Mouse (Mus musculus): ENCODE data around the gene Adap2.
"Not testable (repeated sequence)": the region's sequence is repeated elsewhere in the genome, so short reads cannot be mapped to it uniquely, and the experiment has no call there.

The Adap2 gene

DNA sequence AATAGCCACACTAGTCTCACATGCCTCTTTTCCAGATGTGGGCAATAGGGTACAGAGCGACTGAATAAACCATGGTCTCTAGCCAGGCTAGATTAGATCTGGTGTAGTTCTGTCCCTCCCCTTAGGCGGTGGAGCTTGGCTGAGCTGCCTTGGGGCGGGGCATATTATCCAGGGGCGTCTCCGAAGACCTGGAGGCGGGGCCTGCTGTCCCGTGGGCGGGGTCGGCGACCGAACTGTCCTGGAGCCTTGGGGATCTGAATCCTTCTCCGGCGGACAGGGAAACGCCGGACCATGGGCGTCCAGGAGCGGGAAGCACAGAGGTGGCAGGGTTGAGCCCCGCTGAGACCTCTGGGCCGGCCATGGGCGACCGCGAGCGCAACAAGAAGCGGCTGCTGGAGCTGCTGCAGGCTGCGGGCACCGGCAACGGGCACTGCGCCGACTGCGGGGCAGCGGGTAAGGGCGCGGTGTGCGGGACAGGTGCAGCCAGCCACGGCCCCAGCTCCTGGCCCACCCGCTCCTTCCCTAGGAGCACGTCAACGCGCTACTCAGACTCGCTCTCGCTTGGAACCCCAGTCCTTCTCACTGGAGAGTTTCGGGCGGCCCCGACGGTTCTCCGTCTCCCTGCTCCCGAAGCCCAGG is at the start of gene Adap2:
Gene Adap2 (plus strand): TSS at position 249 of the 639 bp plus-strand sequence.
- DNase-seq (ENCODE audit: low spot score): peak; percentile 89

- DNase-seq (ENCODE audit: low spot score): no peak
Observed at GRCm38 (mm10) chr11:80104407-80104806, 49.5 kb upstream of the Adap2 start.

- no peak for DNase-seq (ENCODE audit: low spot score)
Observed at GRCm38 (mm10) chr11:80116411-80116810, 37.5 kb upstream of the Adap2 start.

DNA sequence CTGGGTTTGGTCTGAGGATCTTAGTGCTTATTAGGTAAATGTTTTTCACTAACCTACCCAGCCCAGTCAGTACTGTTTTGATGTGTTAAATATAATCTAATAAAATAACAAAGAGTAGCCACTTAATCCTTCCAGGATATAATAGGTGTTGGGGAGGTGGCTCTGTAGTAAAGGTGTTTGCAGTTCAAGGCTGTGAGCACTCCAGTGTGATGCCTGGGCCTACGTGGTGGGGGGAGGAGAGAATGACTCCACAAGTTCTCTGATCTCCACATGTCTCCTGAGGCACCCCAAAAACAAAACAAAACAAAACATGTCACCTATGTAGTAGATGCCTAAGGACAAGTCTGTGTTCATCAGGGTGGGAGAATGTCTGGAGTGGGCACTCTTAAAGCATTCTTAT is 21.9 kb upstream of the Adap2 start:
- DNase-seq (ENCODE audit: low spot score): no peak

GRCm38 (mm10) chr11:80134744-80135143 is 19.2 kb upstream of the Adap2 start:
- DNase-seq (ENCODE audit: low spot score): no peak

DNA sequence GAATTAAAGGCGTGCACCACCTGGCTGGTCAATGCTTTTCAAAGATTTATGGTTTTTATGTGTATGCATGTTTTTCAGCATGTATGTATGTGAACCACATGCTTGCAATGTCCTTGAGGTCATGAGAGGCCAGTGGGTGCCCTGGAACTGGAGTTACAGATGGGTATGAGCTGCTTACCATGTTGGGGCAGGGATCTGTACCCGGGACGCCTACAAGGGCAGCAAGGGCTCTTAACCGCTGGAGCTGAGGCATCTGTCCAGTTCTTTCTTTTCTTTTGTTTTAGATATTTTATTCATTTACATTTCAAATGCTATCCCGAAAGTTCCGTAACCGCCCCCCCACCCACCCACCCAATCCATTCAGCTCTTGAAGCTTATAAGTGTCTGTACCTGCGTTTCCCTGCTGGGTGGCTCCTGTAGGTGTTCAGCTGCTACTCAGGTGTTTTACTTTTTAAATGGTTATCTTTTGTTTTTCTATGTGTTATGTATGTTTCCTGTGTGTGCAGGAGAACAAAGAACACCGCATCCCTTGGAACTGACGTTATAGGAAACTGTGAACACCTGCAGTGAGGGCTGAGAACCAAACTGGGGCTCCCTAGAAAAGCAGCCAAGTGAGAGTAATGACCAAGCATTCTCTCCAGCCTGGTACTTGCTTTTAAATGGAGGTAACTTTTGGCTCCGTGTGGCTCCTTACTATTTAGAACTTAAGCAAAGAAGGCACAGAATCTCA is 17.8 kb upstream of the Adap2 start:
- DNase-seq (ENCODE audit: low spot score): no peak

DNA sequence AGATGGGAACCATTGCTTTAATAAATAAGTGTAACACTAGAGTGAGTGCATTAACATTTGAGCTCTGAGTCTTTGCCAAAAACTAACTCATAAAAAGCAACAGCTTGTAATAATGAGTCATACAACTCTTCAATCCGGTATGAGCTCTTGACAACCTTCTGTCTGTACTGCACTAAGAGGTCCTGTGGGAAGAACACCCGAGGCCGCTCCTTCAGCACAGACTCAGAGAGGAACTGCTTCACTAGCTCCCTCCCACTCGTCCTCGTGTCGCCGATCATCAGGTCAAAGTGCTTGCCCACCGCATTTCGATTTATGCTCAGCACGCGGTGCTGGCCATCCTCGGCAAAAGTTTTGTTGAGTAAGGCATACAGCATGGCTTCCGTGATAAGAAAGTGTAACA is 17.1 kb upstream of the Adap2 start:
- DNase-seq (ENCODE audit: low spot score): no peak

DNA sequence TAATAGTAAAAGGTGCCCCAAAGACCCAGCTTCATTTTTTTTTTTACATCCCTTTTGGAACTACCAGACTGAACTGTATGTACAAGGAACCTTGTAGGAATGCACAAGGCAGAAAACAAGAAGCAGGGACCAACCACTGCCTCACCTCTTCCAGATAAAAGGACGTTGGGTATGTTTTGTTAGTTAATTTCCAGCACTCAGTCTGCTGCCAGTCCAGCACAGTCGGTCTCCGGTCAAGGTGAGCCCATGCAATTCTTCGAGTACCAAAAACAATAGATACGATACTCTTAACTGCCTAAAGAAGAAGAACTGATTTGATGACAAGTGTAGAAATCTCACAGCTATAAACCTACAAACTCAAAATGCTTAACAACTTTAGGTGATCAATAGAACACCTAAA is 16.1 kb upstream of the Adap2 start:
- no peak for DNase-seq (ENCODE audit: low spot score)

DNA sequence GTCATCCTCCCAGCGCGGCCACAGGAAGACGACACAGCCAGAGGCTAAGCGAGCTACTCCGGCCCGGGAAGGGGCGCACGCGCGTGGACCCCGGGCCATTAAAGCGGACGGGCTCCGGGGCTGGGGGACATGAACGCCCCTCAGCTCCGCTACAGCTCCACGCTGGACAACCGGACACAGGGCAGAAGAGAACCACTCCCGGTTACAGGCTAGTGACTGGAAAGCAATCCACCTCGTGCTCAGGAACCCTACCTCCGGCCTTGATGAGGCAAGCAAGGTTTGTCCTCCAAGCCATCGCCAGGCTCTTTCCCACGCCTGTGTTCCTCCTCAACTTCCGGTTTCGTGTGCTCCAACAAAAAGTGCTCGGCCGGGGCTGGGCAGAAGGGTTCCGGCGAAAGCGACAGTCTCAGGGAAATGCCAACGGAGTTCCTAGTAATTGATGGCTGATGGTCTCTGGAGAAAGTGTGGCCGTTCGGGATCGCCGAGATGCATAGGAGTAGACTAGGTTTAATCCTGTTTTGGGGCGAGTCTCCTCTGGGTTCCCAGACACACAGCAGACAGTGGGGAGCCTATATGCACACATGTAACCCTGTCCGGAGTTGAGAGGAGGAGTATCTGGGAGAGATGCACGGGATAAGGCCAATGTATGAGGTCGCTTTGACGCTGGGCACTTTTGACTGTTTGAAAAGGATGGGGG is 11.9 kb upstream of the Adap2 start, which contains the start of gene Tefm:
Gene Tefm (minus strand): TSS at position 351 of the 697 bp plus-strand sequence.
- DNase-seq (ENCODE audit: low spot score): peak; percentile 95

- no peak for DNase-seq (ENCODE audit: low spot score)
Observed at GRCm38 (mm10) chr11:80142872-80143271, 11.0 kb upstream of the Adap2 start.

- DNase-seq (ENCODE audit: low spot score): no peak
Observed at GRCm38 (mm10) chr11:80145787-80146275, 8.1 kb upstream of the Adap2 start.

DNA sequence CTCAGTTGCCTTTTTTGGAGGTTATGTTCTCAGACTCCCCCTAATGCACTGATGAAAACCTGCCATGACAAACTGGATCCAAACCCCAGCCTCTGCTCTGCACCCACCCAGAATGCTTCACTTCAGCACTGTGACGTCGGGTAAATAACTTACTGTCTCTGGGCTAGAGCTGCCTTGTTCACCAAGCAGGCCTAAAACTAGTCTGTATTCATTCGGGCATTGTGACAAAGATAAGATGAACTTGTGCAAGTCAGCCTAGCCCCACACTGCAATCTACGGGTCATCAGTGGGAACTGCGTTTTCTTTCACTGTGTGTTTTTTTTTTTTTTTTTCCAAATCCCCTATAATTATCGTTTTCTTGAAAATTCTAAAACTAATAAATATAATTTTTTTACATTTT is 6.2 kb upstream of the Adap2 start:
- no peak for DNase-seq (ENCODE audit: low spot score)

GRCm38 (mm10) chr11:80148313-80148712 is 5.6 kb upstream of the Adap2 start:
- no peak for DNase-seq (ENCODE audit: low spot score)

- DNase-seq (ENCODE audit: low spot score): not testable (repeated sequence)
Observed at GRCm38 (mm10) chr11:80148974-80149373, 4.9 kb upstream of the Adap2 start.

DNA sequence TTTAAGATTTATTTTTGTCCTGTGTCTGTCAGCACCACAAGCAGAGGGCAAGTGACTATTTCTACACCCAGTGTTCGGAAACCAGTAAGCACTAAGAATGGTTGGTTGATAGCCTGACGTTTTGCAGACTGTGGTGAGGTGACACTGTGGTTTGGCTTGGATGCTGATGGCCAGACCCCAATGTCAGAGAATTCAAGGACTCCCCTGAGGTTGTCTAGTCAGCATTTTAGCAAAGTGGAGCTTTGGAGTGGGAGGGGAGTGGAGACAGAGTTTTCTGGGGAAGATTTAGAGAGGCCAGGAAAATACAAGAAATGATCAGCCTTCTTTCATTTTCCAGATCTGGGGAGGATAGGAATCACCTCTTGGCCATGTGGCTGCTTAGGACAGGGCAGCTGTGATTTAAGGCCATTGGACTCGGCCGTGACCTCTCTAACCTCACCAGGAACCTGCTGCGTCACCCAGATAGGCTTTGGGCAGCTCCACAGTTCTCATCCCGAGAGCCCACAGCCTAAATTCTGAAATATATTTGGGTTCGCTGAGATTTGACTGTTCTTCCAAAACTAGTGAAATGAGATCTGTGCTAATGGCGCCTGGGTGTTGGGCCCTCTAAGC is 4.4 kb upstream of the Adap2 start:
- DNase-seq (ENCODE audit: low spot score): no peak

- no peak for DNase-seq (ENCODE audit: low spot score)
Observed at GRCm38 (mm10) chr11:80150566-80150965, 3.3 kb upstream of the Adap2 start.

DNA sequence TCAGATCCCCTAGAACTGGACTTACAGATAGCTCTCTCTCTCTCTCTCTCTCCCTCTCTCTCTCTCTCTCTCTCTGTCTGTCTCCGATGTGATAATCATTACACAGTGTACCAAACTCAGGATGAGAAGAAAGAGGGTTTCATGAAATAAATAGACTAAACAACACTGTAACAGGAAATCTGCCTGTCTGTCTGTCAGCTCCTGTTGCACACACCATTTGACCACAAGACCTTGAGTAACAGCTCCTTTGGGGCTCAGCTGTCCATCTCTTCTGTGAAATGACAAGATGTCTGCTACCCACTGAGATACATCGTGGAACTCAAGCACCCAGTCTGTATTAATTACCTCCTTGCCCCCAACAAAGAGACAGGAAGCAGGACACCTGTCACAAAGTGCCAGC is 2.4 kb upstream of the Adap2 start:
- DNase-seq (ENCODE audit: low spot score): no peak

GRCm38 (mm10) chr11:80152376-80152775 is 1.5 kb upstream of the Adap2 start:
- DNase-seq (ENCODE audit: low spot score): no peak

GRCm38 (mm10) chr11:80154501-80154900 is 596 bp downstream of the Adap2 start:
- DNase-seq (ENCODE audit: low spot score): no peak

DNA sequence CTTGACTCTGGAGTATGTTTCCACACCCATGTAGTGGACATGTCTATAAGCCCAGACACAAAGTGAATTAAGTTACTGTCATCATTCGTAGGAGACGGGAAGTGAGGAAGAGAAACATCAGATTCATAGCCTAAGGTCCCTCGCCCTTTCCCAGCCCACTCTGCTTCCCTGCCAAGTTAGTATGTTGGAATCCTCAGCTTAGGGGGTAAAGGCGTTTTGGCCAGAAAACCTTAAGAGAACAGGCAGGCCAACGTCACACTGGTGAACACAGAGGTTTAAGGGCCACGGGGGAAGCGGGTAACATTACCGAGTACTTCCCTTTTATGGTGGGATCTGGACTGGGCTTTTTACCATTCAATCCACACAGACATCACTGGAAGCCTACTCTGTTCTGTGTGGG is 1.6 kb downstream of the Adap2 start:
- no peak for DNase-seq (ENCODE audit: low spot score)

DNA sequence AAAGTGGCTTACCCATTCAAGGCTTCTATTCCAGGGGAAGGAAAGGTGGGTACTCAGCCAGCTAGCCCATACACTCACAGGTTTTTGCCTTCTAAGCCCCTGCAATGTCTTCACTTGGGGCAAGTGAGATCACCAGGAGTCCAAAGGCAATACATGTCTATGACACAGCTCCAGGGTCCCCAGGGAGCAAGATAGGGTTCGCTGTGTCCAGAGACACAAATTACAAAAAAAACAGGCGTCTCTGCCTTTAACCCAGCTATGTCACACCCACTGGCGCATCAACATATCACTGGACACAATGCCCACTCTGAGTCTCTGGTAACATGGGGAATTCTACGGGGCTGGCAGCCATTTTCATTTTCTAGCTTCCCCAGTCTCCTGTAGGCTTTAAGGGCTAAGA is 2.1 kb downstream of the Adap2 start:
- no peak for DNase-seq (ENCODE audit: low spot score)

GRCm38 (mm10) chr11:80156841-80157240 is 2.9 kb downstream of the Adap2 start:
- DNase-seq (ENCODE audit: low spot score): no peak

GRCm38 (mm10) chr11:80159018-80159417 is 5.1 kb downstream of the Adap2 start:
- DNase-seq (ENCODE audit: low spot score): no peak

All from embryo, embryonic 10 days (tissue).